Mouse (Mus musculus): Measurements from ENCODE around the gene Mybph. TPM values are rescaled to one million over a fixed set of nuclear protein-coding genes. Genes with fewer than 3 reads are reported as not detected.
A peak's percentile ranks its signal among the peaks of the same experiment; 100 is the strongest.

Gene Mybph
- polyA plus RNA-seq, 1 experiment from 2014 or later, result 0.28 TPM

DNA sequence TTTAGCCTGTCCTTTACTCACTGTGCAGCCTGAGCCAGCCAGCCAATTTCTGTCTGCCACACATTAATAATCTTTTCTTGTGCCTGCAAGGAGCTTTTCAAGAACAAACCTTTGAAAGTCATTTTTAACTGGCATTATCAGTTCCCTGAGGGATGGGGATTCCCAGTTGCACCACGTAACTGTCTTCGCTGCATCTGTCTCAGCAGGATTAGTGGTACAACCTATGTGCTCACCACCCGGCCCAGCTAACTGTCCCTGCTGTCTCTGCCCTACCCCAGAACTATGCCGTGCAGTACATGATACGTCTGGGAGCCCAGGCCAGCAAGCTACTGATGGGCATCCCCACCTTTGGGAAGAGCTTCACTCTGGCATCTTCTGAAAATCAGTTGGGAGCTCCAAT is 5.0 kb upstream of the Mybph start:
- H3K9ac ChIP-seq, result no peak overlapping the region
- H3K27ac ChIP-seq, result no peak overlapping the region
- no peak overlapping the region for H3K4me2 ChIP-seq
- H3K27me3 ChIP-seq, result peaks cover 8% of the 10 kb centered on the region; the same call in 1 of the 2 replicates
- no peak overlapping the region for H3K4me3 ChIP-seq
- H3K9me3 ChIP-seq (replicated peaks), result no peaks in the 10 kb centered on the region
- no peaks in the 10 kb centered on the region for H3K36me3 ChIP-seq
- ATAC-seq (replicated peaks; ENCODE audit: insufficient number of reproducible peaks, insufficient read depth, low FRiP score, low read depth), result no peak
- 77% methylated on average over 5 of the region's 5 CpGs for WGBS
- H3K4me1 ChIP-seq (replicated peaks), result peaks cover 8% of the 10 kb centered on the region

DNA sequence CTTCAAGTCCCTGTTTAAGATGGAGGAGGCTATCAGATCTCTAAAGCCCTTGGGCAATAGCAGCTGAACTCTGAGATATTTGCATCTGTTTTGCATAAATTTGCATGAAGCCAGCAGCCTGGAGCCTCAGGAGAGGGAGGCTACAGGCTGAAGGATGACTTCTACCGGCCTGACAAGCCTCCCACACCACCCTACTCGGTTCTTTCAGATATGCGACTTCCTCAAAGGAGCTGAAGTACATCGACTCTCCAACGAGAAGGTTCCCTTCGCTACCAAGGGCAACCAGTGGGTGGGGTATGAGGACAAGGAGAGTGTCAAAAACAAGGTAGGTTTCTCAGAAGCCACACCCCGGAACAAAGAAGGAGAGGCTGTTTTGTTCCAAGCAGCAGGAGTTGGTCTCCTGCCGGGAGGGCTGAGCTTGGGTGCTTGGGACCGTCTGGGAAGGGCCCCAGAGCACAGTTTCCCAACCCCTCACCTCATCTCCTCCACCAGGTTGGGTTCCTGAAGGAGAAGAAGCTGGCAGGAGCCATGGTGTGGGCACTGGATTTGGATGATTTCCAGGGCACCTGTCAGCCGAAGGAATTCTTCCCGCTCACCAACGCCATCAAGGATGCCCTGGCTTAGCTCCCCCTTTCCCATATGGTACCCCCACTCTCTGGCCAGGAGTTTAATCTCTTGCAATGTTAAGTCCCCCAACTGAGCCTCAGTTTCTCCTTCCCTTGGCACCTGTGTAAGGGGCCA is 4.1 kb upstream of the Mybph start:
- H3K27me3 ChIP-seq, result peaks cover 8% of the 10 kb centered on the region; the same call in 1 of the 2 replicates
- no peak overlapping the region for H3K9ac ChIP-seq
- no peak overlapping the region for H3K4me2 ChIP-seq
- no peaks in the 10 kb centered on the region for H3K36me3 ChIP-seq
- no peak overlapping the region for H3K4me3 ChIP-seq
- H3K4me1 ChIP-seq (replicated peaks), result peaks cover 17% of the 10 kb centered on the region
- H3K9me3 ChIP-seq (replicated peaks), result no peaks in the 10 kb centered on the region
- 27% methylated on average over 12 of the region's 12 CpGs for WGBS
- ATAC-seq (replicated peaks; ENCODE audit: insufficient number of reproducible peaks, insufficient read depth, low FRiP score, low read depth), result no peak
- no peak overlapping the region for H3K27ac ChIP-seq

DNA sequence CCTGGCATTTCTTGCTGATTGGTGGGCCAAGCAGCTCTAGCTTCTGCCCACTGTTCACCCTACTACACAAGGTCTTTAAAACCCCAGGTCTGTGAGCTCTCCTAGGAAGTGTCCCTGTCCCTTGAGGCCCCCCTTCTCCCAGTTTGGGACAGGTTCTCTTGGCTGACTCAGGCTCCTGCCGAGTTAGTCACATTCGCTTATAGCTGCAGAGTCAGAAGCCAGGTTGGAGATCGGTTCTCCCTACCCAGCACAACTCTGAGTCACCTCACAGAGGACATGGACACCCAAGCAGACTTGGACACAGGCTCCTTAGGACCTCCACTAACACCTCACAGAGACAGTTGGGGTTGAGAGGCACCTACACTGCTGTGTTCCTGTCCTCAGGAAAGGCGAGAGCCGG is 2.1 kb upstream of the Mybph start:
- Histone ChIP-seq H3K4me3 (no peak overlapping the region), H3K9ac (no peak overlapping the region), H3K4me2 (no peak overlapping the region), H3K27ac (no peak overlapping the region), H3K36me3 (no peaks in the 10 kb centered on the region), H3K9me3 (replicated peaks) (no peaks in the 10 kb centered on the region), H3K27me3 (peaks cover 8% of the 10 kb centered on the region; the same call in 1 of the 2 replicates), H3K4me1 (replicated peaks) (peaks cover 38% of the 10 kb centered on the region)
- ATAC-seq (replicated peaks; ENCODE audit: insufficient number of reproducible peaks, insufficient read depth, low FRiP score, low read depth), result no peak
- 77% methylated on average over 5 of the region's 5 CpGs for WGBS

DNA sequence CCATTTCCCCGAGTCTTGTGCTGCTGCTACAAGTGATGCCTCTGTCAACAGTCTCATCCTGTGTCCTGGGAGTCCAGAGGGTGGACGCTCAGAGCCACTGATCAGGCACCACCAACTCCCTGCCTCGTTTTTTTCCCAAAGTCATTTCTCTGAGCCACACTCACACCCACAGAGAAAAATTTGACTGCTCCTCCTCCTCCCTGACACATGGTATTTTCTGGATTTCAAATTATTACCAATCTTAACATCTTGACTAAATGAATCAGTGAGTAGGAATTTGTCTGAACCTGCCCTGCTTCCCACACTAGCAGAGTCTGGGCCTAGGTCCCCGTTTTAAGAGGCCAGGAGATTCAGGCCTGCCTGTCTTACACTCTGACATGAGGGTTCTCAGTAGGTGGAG is 1.2 kb upstream of the Mybph start:
- Histone ChIP-seq H3K27me3 (peaks cover 8% of the 10 kb centered on the region; the same call in 1 of the 2 replicates), H3K9ac (no peak overlapping the region), H3K36me3 (no peaks in the 10 kb centered on the region), H3K27ac (no peak overlapping the region), H3K9me3 (replicated peaks) (no peaks in the 10 kb centered on the region), H3K4me1 (replicated peaks) (peaks cover 40% of the 10 kb centered on the region), H3K4me3 (no peak overlapping the region), H3K4me2 (no peak overlapping the region)
- ATAC-seq (replicated peaks; ENCODE audit: insufficient number of reproducible peaks, insufficient read depth, low FRiP score, low read depth), result no peak
- WGBS, result 43% methylated on average over 4 of the region's 4 CpGs

DNA sequence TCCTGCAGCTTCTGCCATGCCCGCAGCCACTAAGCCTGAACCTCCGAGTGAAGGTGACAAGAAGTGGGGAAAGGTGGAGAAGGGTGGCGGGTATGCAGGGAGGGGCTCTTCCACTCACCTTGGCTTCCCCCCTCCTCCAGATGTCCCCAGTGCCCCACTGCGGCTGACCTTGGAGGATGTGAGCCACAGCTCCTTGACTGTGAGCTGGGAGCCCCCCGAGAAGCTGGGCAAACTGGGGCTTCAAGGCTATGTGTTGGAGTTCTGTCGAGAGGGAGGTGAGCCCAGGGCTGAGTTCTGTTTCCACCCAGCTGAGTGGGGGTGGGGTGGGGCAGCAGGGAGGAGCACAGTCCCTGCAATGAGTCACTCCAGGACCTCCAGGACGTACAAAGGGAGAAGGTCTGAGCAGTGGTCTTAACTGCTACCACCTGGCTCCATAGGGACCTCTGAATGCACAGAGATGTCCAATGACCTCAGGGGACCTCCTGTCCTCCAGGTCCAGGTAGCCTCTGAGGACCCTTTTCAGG is 488 bp downstream of the Mybph start:
- 46% methylated on average over 7 of the region's 7 CpGs for WGBS
- Histone ChIP-seq H3K4me3 (no peak overlapping the region), H3K9me3 (replicated peaks) (no peaks in the 10 kb centered on the region), H3K27me3 (peaks cover 5% of the 10 kb centered on the region; the same call in 1 of the 2 replicates), H3K4me2 (no peak overlapping the region), H3K36me3 (no peaks in the 10 kb centered on the region), H3K27ac (no peak overlapping the region), H3K9ac (no peak overlapping the region), H3K4me1 (replicated peaks) (peaks cover 40% of the 10 kb centered on the region)
- ATAC-seq (replicated peaks; ENCODE audit: insufficient number of reproducible peaks, insufficient read depth, low FRiP score, low read depth), result no peak

DNA sequence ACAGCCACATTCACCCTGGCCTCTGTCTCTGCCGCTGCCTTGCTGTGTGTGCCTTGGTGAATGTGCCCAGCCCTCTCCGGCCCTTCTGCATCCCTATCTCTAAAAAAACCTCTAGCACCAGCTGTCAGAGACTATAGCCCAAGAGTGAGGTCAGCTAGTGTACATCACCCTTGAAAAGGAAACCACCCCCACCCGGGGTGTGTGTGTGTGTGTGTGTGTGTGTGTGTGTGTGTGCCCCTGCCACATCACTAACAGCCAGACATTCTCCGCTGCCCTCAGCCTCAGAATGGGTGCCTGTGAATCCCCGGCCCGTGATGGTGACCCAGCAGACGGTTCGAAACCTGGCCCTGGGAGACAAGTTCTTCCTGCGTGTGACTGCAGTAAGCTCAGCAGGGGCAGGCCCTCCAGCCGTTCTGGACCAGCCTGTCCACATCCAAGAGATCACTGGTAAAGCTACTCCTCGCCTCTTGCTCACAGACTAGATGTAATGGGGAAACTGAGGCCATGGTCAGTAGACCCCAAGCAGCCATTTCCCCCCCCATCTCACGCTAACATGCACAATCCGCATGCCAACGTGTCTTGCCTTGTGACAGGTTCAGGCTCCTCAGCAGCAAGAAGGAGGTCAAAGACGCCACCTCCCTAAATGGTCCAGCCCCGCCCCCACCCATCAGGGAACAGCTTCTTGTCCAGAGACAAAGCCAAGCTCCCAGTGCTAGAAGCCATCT is 1.2 kb downstream of the Mybph start:
- H3K4me2 ChIP-seq, result no peak overlapping the region
- ATAC-seq (replicated peaks; ENCODE audit: insufficient number of reproducible peaks, insufficient read depth, low FRiP score, low read depth), result no peak
- no peak overlapping the region for H3K27ac ChIP-seq
- WGBS, result 54% methylated on average over 16 of the region's 16 CpGs
- peaks cover 2% of the 10 kb centered on the region; the same call in 1 of the 2 replicates for H3K27me3 ChIP-seq
- H3K4me1 ChIP-seq (replicated peaks), result peaks cover 38% of the 10 kb centered on the region
- H3K9me3 ChIP-seq (replicated peaks), result no peaks in the 10 kb centered on the region
- H3K4me3 ChIP-seq, result no peak overlapping the region
- no peak overlapping the region for H3K9ac ChIP-seq
- H3K36me3 ChIP-seq, result no peaks in the 10 kb centered on the region

DNA sequence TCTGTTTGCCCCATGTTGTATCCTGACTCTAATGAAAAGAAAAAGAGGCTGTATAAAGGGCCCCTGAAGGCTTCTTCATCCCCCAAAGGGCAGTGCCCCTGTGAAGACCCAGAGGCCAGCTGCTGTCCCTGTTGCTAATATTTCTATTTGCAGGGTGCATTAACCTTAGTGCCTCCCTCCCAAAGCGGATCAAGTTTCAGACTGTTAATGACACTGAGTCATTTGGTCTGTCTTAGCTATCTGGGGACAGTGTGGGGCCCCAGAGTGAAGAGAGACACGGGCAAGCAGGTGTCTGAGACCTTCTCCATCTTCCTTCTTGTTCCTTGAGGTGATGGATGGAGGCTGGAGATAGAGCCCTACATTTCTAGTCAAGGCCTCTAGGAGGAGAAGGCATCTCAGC is 1.9 kb downstream of the Mybph start:
- Histone ChIP-seq H3K9ac (no peak overlapping the region), H3K36me3 (no peaks in the 10 kb centered on the region), H3K4me1 (replicated peaks) (peaks cover 38% of the 10 kb centered on the region), H3K4me2 (no peak overlapping the region), H3K4me3 (no peak overlapping the region), H3K27me3 (no peaks in the 10 kb centered on the region), H3K9me3 (replicated peaks) (no peaks in the 10 kb centered on the region), H3K27ac (peak overlapping the region; percentile 75)
- no peak for ATAC-seq (replicated peaks; ENCODE audit: insufficient number of reproducible peaks, insufficient read depth, low FRiP score, low read depth)
- 27% methylated on average over 2 of the region's 2 CpGs for WGBS

DNA sequence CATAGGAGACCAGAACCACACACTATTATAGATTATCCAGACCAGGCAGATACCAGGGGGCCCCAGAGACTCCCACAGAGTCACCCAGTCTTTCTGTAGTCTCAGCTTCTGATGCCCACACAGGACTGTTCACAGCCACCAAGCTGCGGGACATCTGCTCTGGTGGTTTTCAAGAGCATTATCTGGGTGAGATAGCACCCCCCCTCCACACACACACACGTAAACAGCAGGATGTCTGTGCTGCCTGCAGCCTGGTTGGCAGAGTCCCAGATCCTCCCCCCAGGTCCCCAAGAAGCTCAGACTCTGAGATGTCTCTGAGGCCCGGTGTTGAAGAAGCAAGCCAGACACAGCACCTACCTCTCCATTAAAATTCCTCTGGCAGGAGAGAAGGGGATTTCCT is 2.3 kb downstream of the Mybph start:
- Histone ChIP-seq H3K9ac (no peak overlapping the region), H3K36me3 (no peaks in the 10 kb centered on the region), H3K9me3 (replicated peaks) (no peaks in the 10 kb centered on the region), H3K27me3 (no peaks in the 10 kb centered on the region), H3K4me1 (replicated peaks) (peaks cover 38% of the 10 kb centered on the region), H3K4me2 (peak overlapping the region; percentile 10), H3K27ac (peak overlapping the region; percentile 75), H3K4me3 (no peak overlapping the region)
- peak; percentile 14 for ATAC-seq (replicated peaks; ENCODE audit: insufficient number of reproducible peaks, insufficient read depth, low FRiP score, low read depth)
- 13% methylated on average over 3 of the region's 3 CpGs for WGBS

DNA sequence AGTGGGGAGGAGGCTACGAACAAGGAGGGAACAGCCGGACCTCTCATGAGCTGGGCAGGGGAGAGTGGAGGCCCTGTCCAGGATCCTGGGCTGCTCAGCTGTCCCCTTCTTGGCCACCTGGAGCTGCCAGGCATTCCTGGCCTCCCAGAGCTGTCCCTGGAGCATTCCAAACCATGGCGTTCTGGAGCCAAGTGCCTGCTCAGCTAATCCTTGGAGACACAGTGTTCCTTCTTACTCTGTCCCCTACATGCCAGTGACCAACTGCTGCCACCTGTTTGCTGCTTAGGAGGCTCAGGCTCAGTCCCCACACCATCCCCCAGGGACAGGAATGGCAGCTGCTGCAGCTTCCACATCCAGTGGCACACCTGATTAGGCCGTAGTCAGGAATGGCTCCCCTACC is 2.7 kb downstream of the Mybph start:
- no peaks in the 10 kb centered on the region for H3K27me3 ChIP-seq
- no peak overlapping the region for H3K9ac ChIP-seq
- no peaks in the 10 kb centered on the region for H3K36me3 ChIP-seq
- no peak overlapping the region for H3K4me3 ChIP-seq
- peak; percentile 41 for ATAC-seq (replicated peaks; ENCODE audit: insufficient number of reproducible peaks, insufficient read depth, low FRiP score, low read depth)
- 20% methylated on average over 4 of the region's 4 CpGs for whole genome bisulfite sequencing
- H3K9me3 ChIP-seq (replicated peaks), result no peaks in the 10 kb centered on the region
- peaks cover 38% of the 10 kb centered on the region for H3K4me1 ChIP-seq (replicated peaks)
- H3K27ac ChIP-seq, result peak overlapping the region; percentile 75
- H3K4me2 ChIP-seq, result peak overlapping the region; percentile 10; the same call in 1 of the 2 replicates

DNA sequence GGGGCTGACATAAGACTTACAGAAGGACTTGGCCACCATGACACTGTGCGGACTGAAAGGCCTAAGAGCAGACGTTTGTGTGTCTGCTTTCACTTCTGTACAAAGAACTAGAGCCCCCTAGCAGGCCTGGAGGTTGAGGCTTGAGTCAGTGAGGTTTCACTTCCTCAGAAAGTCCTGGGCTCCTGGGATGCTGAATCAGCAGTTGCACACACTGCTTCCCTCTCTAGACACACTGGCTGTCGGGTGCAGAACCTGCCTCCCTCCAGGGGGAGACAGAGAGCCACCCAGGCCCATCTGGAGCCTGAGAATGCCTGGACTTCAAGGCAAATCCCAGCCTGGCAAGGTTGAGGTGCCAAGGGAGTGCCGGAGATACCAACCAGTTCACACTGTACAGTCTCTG is 3.1 kb downstream of the Mybph start:
- H3K4me2 ChIP-seq, result 0 out of 2 replicates have a peak overlapping the region, but pooled peaks have one; percentile 10
- no peaks in the 10 kb centered on the region for H3K36me3 ChIP-seq
- H3K27me3 ChIP-seq, result no peaks in the 10 kb centered on the region
- H3K9ac ChIP-seq, result no peak overlapping the region
- ATAC-seq (replicated peaks; ENCODE audit: insufficient number of reproducible peaks, insufficient read depth, low FRiP score, low read depth), result 0 out of 2 replicates have a peak, but pooled peaks have one; percentile 4
- peaks cover 38% of the 10 kb centered on the region for H3K4me1 ChIP-seq (replicated peaks)
- H3K27ac ChIP-seq, result peak overlapping the region; percentile 75
- H3K9me3 ChIP-seq (replicated peaks), result no peaks in the 10 kb centered on the region
- 58% methylated on average over 4 of the region's 4 CpGs for WGBS
- no peak overlapping the region for H3K4me3 ChIP-seq

DNA sequence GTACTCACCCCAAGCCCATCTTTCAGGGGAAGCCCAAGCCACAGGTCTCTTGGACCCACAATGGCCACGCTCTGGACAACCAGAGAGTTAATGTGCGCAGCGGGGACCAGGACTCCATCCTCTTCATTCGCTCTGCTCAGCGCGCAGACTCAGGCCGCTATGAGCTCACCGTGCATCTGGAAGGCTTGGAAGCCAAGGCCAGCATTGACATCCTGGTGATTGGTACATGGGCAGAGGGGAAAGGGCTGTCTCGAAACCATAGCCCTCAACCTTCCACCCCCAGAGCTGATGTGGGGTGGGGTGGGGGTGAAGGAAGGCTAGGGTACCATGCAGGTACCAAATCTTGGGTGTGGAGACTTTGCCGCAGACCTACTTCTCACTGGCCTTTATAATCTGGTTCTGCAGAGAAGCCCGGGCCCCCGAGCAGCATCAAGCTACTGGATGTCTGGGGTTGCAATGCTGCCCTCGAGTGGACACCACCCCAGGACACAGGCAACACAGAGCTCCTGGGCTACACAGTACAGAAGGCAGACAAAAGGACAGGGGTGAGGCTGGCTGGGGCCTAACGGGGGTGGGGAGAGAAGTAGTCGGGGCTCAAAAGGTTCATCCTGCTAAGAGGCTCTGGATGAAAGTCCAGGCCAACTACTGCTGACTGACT is 4.2 kb downstream of the Mybph start:
- Histone ChIP-seq H3K9me3 (replicated peaks) (no peaks in the 10 kb centered on the region), H3K4me3 (no peak overlapping the region), H3K27me3 (no peaks in the 10 kb centered on the region), H3K9ac (no peak overlapping the region), H3K4me1 (replicated peaks) (peaks cover 38% of the 10 kb centered on the region), H3K4me2 (no peak overlapping the region), H3K36me3 (peaks cover under 1% of the 10 kb centered on the region; the same call in 1 of the 2 replicates), H3K27ac (no peak overlapping the region)
- 80% methylated on average over 15 of the region's 15 CpGs for WGBS
- no peak for ATAC-seq (replicated peaks; ENCODE audit: insufficient number of reproducible peaks, insufficient read depth, low FRiP score, low read depth)

All from heart, embryonic 15.5 days (tissue).